Mouse (Mus musculus): ENCODE results near the gene Cyth4. TPM values are rescaled to one million over a fixed set of nuclear protein-coding genes. Genes with fewer than 3 reads are reported as not detected.

Gene Cyth4
- polyA plus RNA-seq, 1 experiment: 1.4 TPM

DNA sequence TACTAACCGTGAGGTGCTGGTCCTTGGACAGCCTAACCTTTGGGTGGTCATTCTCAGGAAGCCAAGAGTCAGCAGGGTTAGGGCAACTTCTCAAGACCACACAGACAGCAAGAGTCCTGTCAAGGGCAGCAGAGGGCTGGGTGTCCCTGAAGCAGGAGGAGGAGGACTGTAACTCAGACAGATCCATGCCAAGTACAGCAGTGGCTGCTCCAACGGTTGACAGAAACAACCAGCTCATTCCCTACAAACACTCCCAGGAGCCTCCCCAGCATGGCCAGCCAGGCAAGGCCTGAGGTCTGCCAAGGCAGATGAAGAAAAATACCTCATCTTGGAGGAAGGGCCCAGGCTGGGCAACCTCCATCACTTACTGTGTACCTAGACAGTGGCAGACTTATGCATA, 20.1 kb downstream of the Cyth4 start:
- H3K36me3 ChIP-seq (ENCODE audit: control insufficient read depth, insufficient read depth, low read length): no peaks in the 10 kb centered on the region
- H3K27ac ChIP-seq (ENCODE audit: control insufficient read depth, insufficient read depth, low read depth, low read length): no peak overlapping the region
- no peak overlapping the region for H3K4me3 ChIP-seq (ENCODE audit: control insufficient read depth, low read depth, low read length)
- H3K27me3 ChIP-seq (ENCODE audit: control insufficient read depth, insufficient read depth, low read length): no peaks in the 10 kb centered on the region
- H3K4me1 ChIP-seq (ENCODE audit: control insufficient read depth, insufficient read depth, low read length): no peaks in the 10 kb centered on the region
- TF ChIP-seq CTCF (IDR thresholded peaks at IDR 0.05; ENCODE audit: control insufficient read depth, insufficient read depth, insufficient replicate concordance, low read depth, low read length) (no peak), POLR2A (IDR thresholded peaks at IDR 0.05; ENCODE audit: control insufficient read depth, low read depth, low read length) (no peak)

DNA sequence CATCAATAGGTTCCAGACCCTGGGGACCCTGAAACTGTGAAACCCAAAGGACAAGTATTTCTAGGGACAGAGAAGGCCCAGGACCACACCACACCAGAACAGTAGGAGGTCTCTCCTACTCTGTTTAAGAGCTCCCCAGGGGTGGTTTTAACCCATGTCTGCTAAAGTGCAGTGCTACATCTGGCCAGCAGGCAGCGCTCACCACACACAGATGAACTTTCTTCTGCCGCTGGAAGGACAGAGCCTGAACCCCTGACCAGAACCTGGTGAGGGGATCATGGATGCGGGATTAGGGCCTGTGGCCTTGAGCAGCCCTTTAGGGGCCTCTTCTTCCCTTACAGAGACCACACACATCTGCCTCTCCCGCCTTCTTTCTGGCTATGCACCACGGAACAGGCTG, 26.6 kb downstream of the Cyth4 start:
- H3K4me1 ChIP-seq (ENCODE audit: control insufficient read depth, insufficient read depth, low read length): no peaks in the 10 kb centered on the region
- H3K27ac ChIP-seq (ENCODE audit: control insufficient read depth, insufficient read depth, low read depth, low read length): no peak overlapping the region
- H3K4me3 ChIP-seq (ENCODE audit: control insufficient read depth, low read depth, low read length): no peak overlapping the region
- H3K27me3 ChIP-seq (ENCODE audit: control insufficient read depth, insufficient read depth, low read length): no peaks in the 10 kb centered on the region
- peak; percentile 85; the same call in 1 of the 2 replicates for TF ChIP-seq CTCF (IDR thresholded peaks at IDR 0.05; ENCODE audit: control insufficient read depth, insufficient read depth, insufficient replicate concordance, low read depth, low read length)
- TF ChIP-seq POLR2A (IDR thresholded peaks at IDR 0.05; ENCODE audit: control insufficient read depth, low read depth, low read length): no peak
- H3K36me3 ChIP-seq (ENCODE audit: control insufficient read depth, insufficient read depth, low read length): no peaks in the 10 kb centered on the region

DNA sequence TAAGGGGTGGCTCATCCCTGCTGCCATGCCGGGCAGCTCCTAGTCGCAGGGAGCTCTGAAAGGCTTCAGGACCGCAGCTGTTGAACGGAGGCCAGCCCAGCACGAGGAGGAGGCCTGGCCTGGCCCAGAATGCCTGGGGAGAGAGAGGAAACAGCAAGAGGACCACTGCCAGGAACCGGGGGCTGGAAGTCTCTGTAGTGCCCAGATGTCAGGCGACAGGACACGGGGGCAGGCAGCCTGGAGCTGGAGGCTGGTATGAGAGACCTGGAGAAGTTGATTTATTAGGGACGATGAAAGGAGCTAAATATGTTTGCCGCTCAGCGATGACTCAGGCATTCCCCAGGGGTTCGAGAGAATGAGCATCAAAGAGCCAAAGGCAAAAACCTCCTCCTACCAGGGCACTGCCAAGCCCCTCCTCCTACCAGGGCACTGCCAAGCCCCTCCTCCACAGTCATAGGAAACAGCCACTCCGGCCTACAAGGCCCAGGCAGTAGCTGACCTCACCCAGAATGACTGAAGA, 27.6 kb downstream of the Cyth4 start:
- no peaks in the 10 kb centered on the region; the same call in 1 of the 2 replicates for H3K4me1 ChIP-seq (ENCODE audit: control insufficient read depth, insufficient read depth, low read length)
- no peak overlapping the region for H3K4me3 ChIP-seq (ENCODE audit: control insufficient read depth, low read depth, low read length)
- no peaks in the 10 kb centered on the region for H3K27me3 ChIP-seq (ENCODE audit: control insufficient read depth, insufficient read depth, low read length)
- H3K27ac ChIP-seq (ENCODE audit: control insufficient read depth, insufficient read depth, low read depth, low read length): no peak overlapping the region; the same call in 1 of the 2 replicates
- TF ChIP-seq POLR2A (IDR thresholded peaks at IDR 0.05; ENCODE audit: control insufficient read depth, low read depth, low read length) (no peak), CTCF (IDR thresholded peaks at IDR 0.05; ENCODE audit: control insufficient read depth, insufficient read depth, insufficient replicate concordance, low read depth, low read length) (no peak)
- no peaks in the 10 kb centered on the region for H3K36me3 ChIP-seq (ENCODE audit: control insufficient read depth, insufficient read depth, low read length)

DNA sequence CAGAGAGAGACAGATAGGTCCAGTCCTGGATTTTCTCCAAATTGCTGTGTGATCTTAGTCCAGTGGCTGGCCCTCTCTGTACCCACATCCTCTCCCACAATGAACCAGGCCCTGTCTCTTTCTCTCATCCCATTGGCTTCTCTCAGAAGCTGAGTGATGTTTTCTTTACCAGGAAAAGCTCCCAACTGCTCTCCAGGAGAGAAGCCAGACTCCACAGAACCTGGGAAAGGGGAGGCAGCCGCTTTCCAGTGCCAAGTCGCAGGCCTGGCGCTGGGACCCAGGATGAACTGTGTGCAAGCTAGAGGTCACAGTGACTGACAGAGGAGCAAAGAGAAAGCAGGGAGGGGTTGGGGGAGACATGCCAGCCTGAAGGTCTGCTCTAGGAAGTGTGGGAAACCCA, 28.1 kb downstream of the Cyth4 start:
- no peak for TF ChIP-seq CTCF (IDR thresholded peaks at IDR 0.05; ENCODE audit: control insufficient read depth, insufficient read depth, insufficient replicate concordance, low read depth, low read length)
- TF ChIP-seq POLR2A (IDR thresholded peaks at IDR 0.05; ENCODE audit: control insufficient read depth, low read depth, low read length): no peak
- no peak overlapping the region for H3K27ac ChIP-seq (ENCODE audit: control insufficient read depth, insufficient read depth, low read depth, low read length)
- H3K27me3 ChIP-seq (ENCODE audit: control insufficient read depth, insufficient read depth, low read length): no peaks in the 10 kb centered on the region
- H3K36me3 ChIP-seq (ENCODE audit: control insufficient read depth, insufficient read depth, low read length): no peaks in the 10 kb centered on the region
- H3K4me1 ChIP-seq (ENCODE audit: control insufficient read depth, insufficient read depth, low read length): no peaks in the 10 kb centered on the region; the same call in 1 of the 2 replicates
- H3K4me3 ChIP-seq (ENCODE audit: control insufficient read depth, low read depth, low read length): no peak overlapping the region

DNA sequence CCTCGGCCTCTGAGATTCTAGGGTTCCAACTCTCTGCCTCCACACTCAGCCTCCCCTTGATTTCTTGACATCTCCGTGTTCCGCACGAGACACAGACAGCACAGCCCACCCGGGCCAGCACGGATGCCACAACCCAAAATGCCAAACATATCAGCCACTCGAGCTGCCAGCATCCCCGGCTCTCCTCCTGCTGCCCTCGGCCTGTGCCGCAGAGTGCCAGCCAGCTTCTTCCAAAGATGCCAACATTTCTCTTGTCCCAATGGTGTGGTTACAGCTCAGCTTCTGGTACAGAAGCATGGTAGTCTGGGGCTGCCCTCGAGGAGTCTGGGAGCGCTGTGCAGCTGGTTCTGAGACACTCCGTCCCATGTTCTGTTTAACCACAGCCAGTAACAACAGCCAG, 29.4 kb downstream of the Cyth4 start:
- Histone ChIP-seq H3K27ac (ENCODE audit: control insufficient read depth, insufficient read depth, low read depth, low read length) (no peak overlapping the region), H3K27me3 (ENCODE audit: control insufficient read depth, insufficient read depth, low read length) (no peaks in the 10 kb centered on the region), H3K4me1 (ENCODE audit: control insufficient read depth, insufficient read depth, low read length) (no peaks in the 10 kb centered on the region; the same call in 1 of the 2 replicates), H3K4me3 (ENCODE audit: control insufficient read depth, low read depth, low read length) (no peak overlapping the region), H3K36me3 (ENCODE audit: control insufficient read depth, insufficient read depth, low read length) (no peaks in the 10 kb centered on the region)
- TF ChIP-seq CTCF (IDR thresholded peaks at IDR 0.05; ENCODE audit: control insufficient read depth, insufficient read depth, insufficient replicate concordance, low read depth, low read length) (no peak), POLR2A (IDR thresholded peaks at IDR 0.05; ENCODE audit: control insufficient read depth, low read depth, low read length) (no peak)

DNA sequence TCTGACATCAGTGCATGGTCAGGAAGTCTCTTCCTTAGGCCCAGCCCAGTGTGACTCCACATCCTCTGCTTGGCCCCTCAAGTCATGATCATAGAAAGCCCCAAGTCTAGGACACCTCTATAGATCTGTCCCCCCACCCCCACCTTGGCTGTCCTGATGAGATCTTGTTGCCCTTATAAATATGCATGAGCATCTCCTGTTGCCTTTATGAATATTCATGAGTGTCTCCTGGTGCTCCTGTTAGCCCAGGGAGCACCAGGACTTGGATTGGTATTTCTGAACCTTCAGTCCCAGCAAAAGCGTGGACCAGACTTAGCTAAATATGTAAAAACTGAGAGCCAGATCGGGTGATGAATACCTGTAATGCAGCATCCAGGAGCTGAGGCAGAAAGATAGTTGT, 35.5 kb downstream of the Cyth4 start:
- TF ChIP-seq POLR2A (IDR thresholded peaks at IDR 0.05; ENCODE audit: control insufficient read depth, low read depth, low read length) (no peak), CTCF (IDR thresholded peaks at IDR 0.05; ENCODE audit: control insufficient read depth, insufficient read depth, insufficient replicate concordance, low read depth, low read length) (no peak)
- Histone ChIP-seq H3K4me3 (ENCODE audit: control insufficient read depth, low read depth, low read length) (no peak overlapping the region), H3K27me3 (ENCODE audit: control insufficient read depth, insufficient read depth, low read length) (no peaks in the 10 kb centered on the region), H3K36me3 (ENCODE audit: control insufficient read depth, insufficient read depth, low read length) (no peaks in the 10 kb centered on the region), H3K27ac (ENCODE audit: control insufficient read depth, insufficient read depth, low read depth, low read length) (no peak overlapping the region), H3K4me1 (ENCODE audit: control insufficient read depth, insufficient read depth, low read length) (no peaks in the 10 kb centered on the region; the same call in 1 of the 2 replicates)

DNA sequence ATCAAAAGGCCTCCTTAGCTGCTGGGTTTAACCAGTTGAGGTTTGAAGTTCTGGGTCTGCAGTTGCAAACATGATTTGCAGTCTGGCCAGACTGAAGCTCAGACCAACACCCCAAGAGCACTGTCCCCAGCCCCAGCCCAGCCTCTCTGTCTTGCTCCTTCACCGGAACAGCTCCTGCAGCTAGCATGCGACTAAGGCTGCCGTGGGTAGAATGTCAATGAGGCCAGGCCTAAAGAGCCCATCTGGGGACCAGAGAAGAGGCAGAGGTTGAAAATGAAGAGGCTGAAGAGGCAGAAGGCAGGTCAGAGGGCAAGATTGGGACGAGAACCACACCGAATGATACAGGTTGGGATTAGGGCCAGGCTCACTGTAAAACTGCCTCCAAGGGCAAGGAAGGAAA, 36.6 kb downstream of the Cyth4 start:
- no peaks in the 10 kb centered on the region; the same call in 1 of the 2 replicates for H3K4me1 ChIP-seq (ENCODE audit: control insufficient read depth, insufficient read depth, low read length)
- TF ChIP-seq POLR2A (IDR thresholded peaks at IDR 0.05; ENCODE audit: control insufficient read depth, low read depth, low read length) (no peak), CTCF (IDR thresholded peaks at IDR 0.05; ENCODE audit: control insufficient read depth, insufficient read depth, insufficient replicate concordance, low read depth, low read length) (no peak)
- H3K27ac ChIP-seq (ENCODE audit: control insufficient read depth, insufficient read depth, low read depth, low read length): no peak overlapping the region
- no peaks in the 10 kb centered on the region for H3K27me3 ChIP-seq (ENCODE audit: control insufficient read depth, insufficient read depth, low read length)
- H3K36me3 ChIP-seq (ENCODE audit: control insufficient read depth, insufficient read depth, low read length): no peaks in the 10 kb centered on the region
- H3K4me3 ChIP-seq (ENCODE audit: control insufficient read depth, low read depth, low read length): no peak overlapping the region
